ENCODE assay signal across 15 mouse cellular contexts in the genomic region with DNA sequence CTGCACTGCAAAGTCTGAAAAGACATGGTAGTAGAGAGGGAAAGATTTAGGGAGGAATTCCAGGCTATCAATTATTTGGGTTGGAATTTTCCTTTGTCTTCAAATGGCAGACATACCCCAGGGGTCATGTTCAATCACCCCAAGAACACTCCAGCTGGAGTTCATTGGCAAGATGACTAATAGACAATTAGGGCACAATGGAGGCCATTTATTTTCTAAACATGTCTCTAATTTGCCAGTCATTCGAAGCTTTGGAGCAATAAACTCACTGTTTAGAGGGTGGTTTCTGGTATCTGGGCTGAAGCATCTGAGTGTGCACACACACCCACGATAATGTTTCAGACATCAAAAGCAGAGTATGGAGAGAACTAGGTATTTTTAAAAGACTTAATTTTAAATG.
DNase-seq lines count a peak whose midpoint lies in the region; ATAC-seq lines count a peak whose summit lies in the region.
"Had no signal": no experiment of that assay in that cellular context is flagged by ENCODE, and none has a peak within 500 bp of the region (broad histone marks: within the 10 kb centered on the region; RNA-seq: fewer than 3 reads in every experiment).

No protein-coding gene starts in this region.

- H3K4me1 ChIP-seq in midbrain, embryonic 11.5 days (ENCODE audit: control insufficient read depth, insufficient read depth, low read length) = no peaks in the 10 kb centered on the region
- H3K4me1 ChIP-seq in midbrain, embryonic 14.5 days (ENCODE audit: control insufficient read depth, insufficient read depth, low read length) = no peaks in the 10 kb centered on the region
- H3K4me1 ChIP-seq in embryonic facial prominence, embryonic 14.5 days (ENCODE audit: control insufficient read depth, insufficient read depth, low read length) = no peaks in the 10 kb centered on the region
- no peaks in the 10 kb centered on the region for H3K4me1 ChIP-seq in intestine, embryonic 16.5 days (ENCODE audit: control insufficient read depth, insufficient read depth, low read length)
- H3K4me1 ChIP-seq: embryonic facial prominence, embryonic 12.5 days; heart, embryonic 10.5 days had no signal

- no peak overlapping the region for H3K4me2 ChIP-seq in midbrain, embryonic 11.5 days
- no peak overlapping the region for H3K4me2 ChIP-seq in midbrain, embryonic 14.5 days (ENCODE audit: low read length)
- H3K4me2 ChIP-seq in embryonic facial prominence, embryonic 14.5 days (ENCODE audit: low read depth, low read length) = no peak overlapping the region
- no peak overlapping the region for H3K4me2 ChIP-seq in intestine, embryonic 16.5 days (ENCODE audit: low read depth, low read length)
- H3K4me2 ChIP-seq: embryonic facial prominence, embryonic 12.5 days had no signal

- intact Hi-C loops in heart, postnatal 10 days (cut with DNase I) = no loop called here

- WGBS in midbrain, embryonic 11.5 days = 72% methylated on average over 2 of the region's 2 CpGs
- 84% methylated on average over 2 of the region's 2 CpGs for WGBS in midbrain, embryonic 14.5 days
- 20% methylated on average over 2 of the region's 2 CpGs for WGBS in embryonic facial prominence, embryonic 14.5 days
- whole genome bisulfite sequencing in intestine, embryonic 16.5 days = 24% methylated on average over 2 of the region's 2 CpGs

- no peak overlapping the region for H3K9ac ChIP-seq in midbrain, embryonic 11.5 days (ENCODE audit: low read length)
- H3K9ac ChIP-seq in midbrain, embryonic 14.5 days (replicated peaks; ENCODE audit: low read length) = no peak overlapping the region
- H3K9ac ChIP-seq in embryonic facial prominence, embryonic 14.5 days (ENCODE audit: low read depth, low read length) = no peak overlapping the region
- H3K9ac ChIP-seq in intestine, embryonic 16.5 days (ENCODE audit: low read depth, low read length) = no peak overlapping the region
- H3K9ac ChIP-seq: embryonic facial prominence, embryonic 12.5 days; liver, embryonic 14.5 days had no signal

- peak; percentile 17 for DNase-seq in midbrain, embryonic 11.5 days (ENCODE audit: low spot score, missing footprints)
- no peak for DNase-seq in midbrain, embryonic 14.5 days
- DNase-seq in embryonic facial prominence, embryonic 14.5 days (ENCODE audit: low spot score) = peak; percentile 20
- DNase-seq in hindlimb bud, embryonic 11.5 days (ENCODE audit: extremely low spot score, low read depth, low spot score) = peak; percentile 46
- no peak for DNase-seq in heart, postnatal 10 days
- DNase-seq in lung, postnatal 25 days (ENCODE audit: low spot score) = no peak
- DNase-seq: adrenal gland, adult 8-10 months; left cerebral cortex, postnatal 4 days; lung, postnatal 4 days had no signal

- H3K27me3 ChIP-seq in midbrain, embryonic 11.5 days (ENCODE audit: control insufficient read depth, insufficient read depth, low read length) = no peaks in the 10 kb centered on the region
- no peaks in the 10 kb centered on the region for H3K27me3 ChIP-seq in midbrain, embryonic 14.5 days (ENCODE audit: control insufficient read depth, insufficient read depth, low read length)
- no peaks in the 10 kb centered on the region for H3K27me3 ChIP-seq in embryonic facial prominence, embryonic 14.5 days (replicated peaks; ENCODE audit: control insufficient read depth, insufficient read depth, low read length)
- H3K27me3 ChIP-seq in intestine, embryonic 16.5 days (replicated peaks; ENCODE audit: control insufficient read depth, insufficient read depth, low read length) = no peaks in the 10 kb centered on the region
- H3K27me3 ChIP-seq: CH12.LX; embryonic facial prominence, embryonic 12.5 days had no signal

- no peak for ATAC-seq in midbrain, embryonic 11.5 days (ENCODE audit: low FRiP score)
- no peak for ATAC-seq in midbrain, embryonic 14.5 days (ENCODE audit: low FRiP score, low TSS enrichment)
- no peak for ATAC-seq in embryonic facial prominence, embryonic 14.5 days (ENCODE audit: low read depth)
- ATAC-seq in intestine, embryonic 16.5 days = no peak
- ATAC-seq: inflammation-experienced regulatory T-cells, adult 6 months had no signal

- no peaks in the 10 kb centered on the region for H3K9me3 ChIP-seq in midbrain, embryonic 11.5 days (ENCODE audit: control insufficient read depth, low read length)
- H3K9me3 ChIP-seq in midbrain, embryonic 14.5 days (ENCODE audit: control insufficient read depth, low read length) = no peaks in the 10 kb centered on the region
- no peaks in the 10 kb centered on the region for H3K9me3 ChIP-seq in embryonic facial prominence, embryonic 14.5 days (ENCODE audit: control insufficient read depth, low read length)
- no peaks in the 10 kb centered on the region; the same call in 1 of the 2 replicates for H3K9me3 ChIP-seq in intestine, embryonic 16.5 days (ENCODE audit: control insufficient read depth, low read length)
- H3K9me3 ChIP-seq: embryonic facial prominence, embryonic 12.5 days; heart, embryonic 10.5 days had no signal

- no peak overlapping the region for H3K27ac ChIP-seq in midbrain, embryonic 11.5 days (ENCODE audit: low read depth, low read length)
- H3K27ac ChIP-seq in midbrain, embryonic 14.5 days (replicated peaks; ENCODE audit: low read depth, low read length) = no peak overlapping the region
- no peak overlapping the region for H3K27ac ChIP-seq in embryonic facial prominence, embryonic 14.5 days (replicated peaks; ENCODE audit: low read depth, low read length)
- H3K27ac ChIP-seq in intestine, embryonic 16.5 days (ENCODE audit: low read length) = no peak overlapping the region
- H3K27ac ChIP-seq: embryonic facial prominence, embryonic 12.5 days; heart, embryonic 10.5 days; liver, embryonic 14.5 days had no signal

- H3K36me3 ChIP-seq in midbrain, embryonic 11.5 days (ENCODE audit: control insufficient read depth, insufficient read depth, low read length) = no peaks in the 10 kb centered on the region
- H3K36me3 ChIP-seq in midbrain, embryonic 14.5 days (ENCODE audit: control insufficient read depth, insufficient read depth, low read length) = no peaks in the 10 kb centered on the region
- no peaks in the 10 kb centered on the region for H3K36me3 ChIP-seq in embryonic facial prominence, embryonic 14.5 days (ENCODE audit: control insufficient read depth, insufficient read depth, low read length)
- no peaks in the 10 kb centered on the region for H3K36me3 ChIP-seq in intestine, embryonic 16.5 days (ENCODE audit: control insufficient read depth, insufficient read depth, low read length)
- H3K36me3 ChIP-seq: embryonic facial prominence, embryonic 12.5 days; heart, embryonic 10.5 days had no signal

- no peak overlapping the region for H3K4me3 ChIP-seq in midbrain, embryonic 11.5 days (ENCODE audit: low read depth, low read length)
- no peak overlapping the region for H3K4me3 ChIP-seq in midbrain, embryonic 14.5 days (replicated peaks; ENCODE audit: low read depth, low read length)
- H3K4me3 ChIP-seq in embryonic facial prominence, embryonic 14.5 days (ENCODE audit: low read depth, low read length) = no peak overlapping the region
- no peak overlapping the region for H3K4me3 ChIP-seq in intestine, embryonic 16.5 days (ENCODE audit: low read length)
- H3K4me3 ChIP-seq: embryonic facial prominence, embryonic 12.5 days; heart, embryonic 10.5 days had no signal

Comparison
In these comparisons a context has a peak if more than half of its experiments do, and no peak if none do; other contexts are left out.
1. DNase-seq: peak in midbrain, embryonic 11.5 days (single experiment), embryonic facial prominence, embryonic 14.5 days (single experiment) and hindlimb bud, embryonic 11.5 days (single experiment); none in midbrain, embryonic 14.5 days (single experiment), heart, postnatal 10 days (0 of 2) and lung, postnatal 25 days (single experiment).